Mouse (Mus musculus) embryonic facial prominence, embryonic 12.5 days (tissue): ENCODE measurements at regions not wholly inside any gene's neighbourhood (a gene's known extent, or its start where the extent isn't known, plus 50 kb on each side); places are given as distances from the start of the nearest gene placed in this dataset.

Experiments
- ATAC-seq: fragments of 200-750 bp; cut with Nextera tagmentation; 2 replicates; pipeline ENCODE4 v1.8.0; 2017; ENCODE audit not compliant: insufficient number of reproducible peaks, insufficient read depth, low FRiP score, low TSS enrichment
- H3K27ac ChIP-seq: fragments of 300-500 bp; sonication (generic); 2 replicates; pipeline ENCODE4 v1.5.1; 2016; ENCODE audit warnings: mild to moderate bottlenecking
- H3K27me3 ChIP-seq: fragments of 300-500 bp; sonication (generic); 2 replicates; pipeline ENCODE4 v1.6.1; 2016; ENCODE audit warnings: mild to moderate bottlenecking, moderate library complexity
- H3K36me3 ChIP-seq: fragments of 300-500 bp; sonication (generic); 2 replicates; pipeline ENCODE4 v1.6.1; 2016; ENCODE audit warnings: mild to moderate bottlenecking
- H3K4me1 ChIP-seq: fragments of 300-500 bp; sonication (generic); 2 replicates; pipeline ENCODE4 v1.6.1; 2016
- H3K4me2 ChIP-seq: fragments of 300-500 bp; sonication (generic); replicated peaks from 2 replicates; pipeline ENCODE4 v1.6.1; 2016; ENCODE audit warnings: mild to moderate bottlenecking, moderate library complexity
- H3K4me3 ChIP-seq: fragments of 300-500 bp; sonication (generic); 2 replicates; pipeline ENCODE4 v1.5.1; 2016; ENCODE audit warnings: mild to moderate bottlenecking
- H3K9ac ChIP-seq: fragments of 300-500 bp; sonication (generic); 2 replicates; pipeline ENCODE4 v1.6.1; 2016; ENCODE audit warnings: mild to moderate bottlenecking, moderate library complexity
- H3K9me3 ChIP-seq: fragments of 300-500 bp; sonication (generic); 2 replicates; pipeline ENCODE4 v1.6.1; 2016; ENCODE audit warnings: mild to moderate bottlenecking, moderate library complexity
- WGBS: fragments of 180-500 bp; shearing (Covaris S2); methylation state at CpG from one replicate; pipeline ENCODE4 v1.1.7; 2016; 5-methylcytosine and 5-hydroxymethylcytosine counted together

GRCm38 (mm10) chr13:119277308-119277948 is 151.0 kb upstream of the Paip1 start:
- no peaks in the 10 kb centered on the region for H3K36me3 ChIP-seq
- H3K4me1 ChIP-seq = no peaks in the 10 kb centered on the region
- no peak overlapping the region for H3K4me2 ChIP-seq
- H3K27ac ChIP-seq = no peak overlapping the region
- H3K4me3 ChIP-seq = no peak overlapping the region
- H3K9ac ChIP-seq = no peak overlapping the region
- 69% methylated on average over 13 of the region's 13 CpGs for WGBS
- no peak for ATAC-seq
- H3K9me3 ChIP-seq = no peaks in the 10 kb centered on the region
- H3K27me3 ChIP-seq = no peaks in the 10 kb centered on the region

DNA sequence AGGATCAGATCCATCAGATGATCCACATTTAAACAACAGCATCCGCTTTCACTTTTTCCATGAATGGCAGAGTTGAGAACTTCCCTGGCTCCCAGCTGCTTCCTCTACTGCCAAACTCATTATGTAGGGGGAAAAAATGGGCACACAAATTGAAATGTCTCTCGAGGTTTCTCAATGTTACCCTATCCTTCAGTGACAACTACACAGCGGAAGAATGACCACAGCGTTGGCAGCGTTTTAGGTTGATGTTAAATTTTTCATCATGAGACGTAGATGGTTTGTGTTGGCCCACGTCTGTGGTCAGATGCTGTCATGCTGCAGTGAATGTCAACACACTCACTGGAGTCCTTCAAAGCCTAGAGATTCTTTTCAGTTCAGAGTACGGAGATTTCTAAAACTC is 149.0 kb upstream of the Paip1 start:
- Histone ChIP-seq H3K36me3 (no peaks in the 10 kb centered on the region), H3K27ac (no peak overlapping the region), H3K27me3 (no peaks in the 10 kb centered on the region), H3K4me3 (no peak overlapping the region), H3K9me3 (no peaks in the 10 kb centered on the region), H3K4me2 (no peak overlapping the region), H3K9ac (no peak overlapping the region), H3K4me1 (no peaks in the 10 kb centered on the region)
- no peak for ATAC-seq
- 85% methylated on average over 8 of the region's 8 CpGs for WGBS

- H3K9me3 ChIP-seq = no peaks in the 10 kb centered on the region
- H3K4me3 ChIP-seq = no peak overlapping the region
- no peak overlapping the region for H3K27ac ChIP-seq
- WGBS = 58% methylated on average over 5 of the region's 5 CpGs
- H3K4me2 ChIP-seq = no peak overlapping the region
- H3K36me3 ChIP-seq = no peaks in the 10 kb centered on the region
- H3K27me3 ChIP-seq = no peaks in the 10 kb centered on the region
- no peak for ATAC-seq
- no peak overlapping the region for H3K9ac ChIP-seq
- H3K4me1 ChIP-seq = no peaks in the 10 kb centered on the region
These were observed 147.8 kb upstream of the Paip1 start for GRCm38 (mm10) chr13:119280622-119281021.

DNA sequence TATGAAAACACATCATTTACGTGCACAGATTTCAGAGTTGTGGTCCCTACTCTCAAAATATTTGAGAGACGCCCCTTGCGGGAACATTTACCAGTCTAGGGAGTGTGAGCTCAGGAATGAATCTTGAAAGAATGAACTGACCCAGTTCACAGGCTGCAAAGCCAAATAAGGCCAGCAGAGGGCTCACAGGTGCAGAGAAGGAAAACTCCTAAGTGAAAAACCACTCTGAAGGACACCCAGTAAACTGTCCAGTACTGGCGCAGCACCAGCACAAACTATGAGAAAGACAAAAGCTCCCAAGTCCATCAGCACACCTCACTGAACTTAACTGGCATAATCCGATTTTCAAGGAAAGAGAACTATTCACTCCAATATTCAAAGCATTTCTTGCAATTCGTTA is 145.0 kb upstream of the Paip1 start:
- Histone ChIP-seq H3K4me3 (no peak overlapping the region), H3K27ac (no peak overlapping the region), H3K27me3 (no peaks in the 10 kb centered on the region), H3K4me2 (no peak overlapping the region), H3K9me3 (no peaks in the 10 kb centered on the region), H3K9ac (no peak overlapping the region), H3K36me3 (no peaks in the 10 kb centered on the region), H3K4me1 (no peaks in the 10 kb centered on the region)
- ATAC-seq = no peak
- WGBS = 54% methylated on average over 6 of the region's 6 CpGs

- WGBS = 78% methylated on average over 1 of the region's 1 CpGs
These were observed 119.2 kb upstream of the Paip1 start for GRCm38 (mm10) chr13:119309238-119309637.

DNA sequence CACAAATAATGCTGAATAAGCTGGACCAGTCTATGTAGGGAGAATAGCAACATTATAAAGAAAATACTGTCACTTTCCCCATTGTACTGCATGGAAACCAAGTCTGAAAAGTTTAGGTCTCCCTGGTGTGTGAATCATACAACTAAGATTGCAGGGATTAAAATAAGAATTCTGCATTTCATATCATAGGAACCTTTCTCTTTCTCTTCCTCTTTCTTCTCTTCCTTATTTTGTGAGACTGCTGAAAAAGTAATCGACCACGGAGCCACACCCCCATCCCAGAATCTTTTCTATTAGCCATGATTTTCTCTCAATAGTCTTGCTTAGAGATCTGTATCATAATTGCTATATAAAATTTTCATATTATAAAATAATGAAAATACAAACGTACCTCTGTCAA is 118.4 kb upstream of the Paip1 start:
- no peaks in the 10 kb centered on the region for H3K27me3 ChIP-seq
- ATAC-seq = no peak
- no peak overlapping the region for H3K4me3 ChIP-seq
- H3K4me1 ChIP-seq = no peaks in the 10 kb centered on the region
- H3K9ac ChIP-seq = no peak overlapping the region
- no peak overlapping the region for H3K27ac ChIP-seq
- WGBS = 84% methylated on average over 3 of the region's 3 CpGs
- no peaks in the 10 kb centered on the region for H3K9me3 ChIP-seq
- no peaks in the 10 kb centered on the region for H3K36me3 ChIP-seq
- no peak overlapping the region for H3K4me2 ChIP-seq

More at GRCm38 (mm10) chr13:119309238-119309637, 119.2 kb upstream of the Paip1 start:
- H3K4me2 ChIP-seq = no peak overlapping the region
- H3K4me3 ChIP-seq = no peak overlapping the region
- no peaks in the 10 kb centered on the region for H3K9me3 ChIP-seq
- H3K27me3 ChIP-seq = no peaks in the 10 kb centered on the region
- H3K27ac ChIP-seq = no peak overlapping the region
- H3K9ac ChIP-seq = no peak overlapping the region
- no peaks in the 10 kb centered on the region for H3K4me1 ChIP-seq
- no peaks in the 10 kb centered on the region for H3K36me3 ChIP-seq
- no peak for ATAC-seq

DNA sequence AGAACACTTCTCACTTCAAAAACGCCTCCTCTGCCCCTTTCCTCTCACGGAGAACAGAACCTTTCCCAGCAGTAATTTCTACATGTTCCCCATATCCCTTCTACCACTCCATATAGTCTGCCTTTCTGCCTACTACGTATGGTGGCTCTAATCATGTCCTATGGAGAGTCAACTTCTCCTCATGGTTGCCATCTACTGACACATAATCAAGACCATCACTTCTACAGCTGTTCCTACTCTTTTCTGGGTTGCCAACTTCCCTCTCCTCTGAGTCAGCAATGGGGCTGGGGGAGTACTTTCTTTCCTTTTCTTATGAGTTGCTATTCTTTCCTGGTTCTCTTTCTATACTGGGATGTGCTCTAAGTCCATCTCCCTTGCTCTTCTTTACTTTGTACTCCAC is 114.0 kb upstream of the Paip1 start:
- no peak overlapping the region for H3K4me3 ChIP-seq
- 82% methylated on average over 3 of the region's 3 CpGs for WGBS

DNA sequence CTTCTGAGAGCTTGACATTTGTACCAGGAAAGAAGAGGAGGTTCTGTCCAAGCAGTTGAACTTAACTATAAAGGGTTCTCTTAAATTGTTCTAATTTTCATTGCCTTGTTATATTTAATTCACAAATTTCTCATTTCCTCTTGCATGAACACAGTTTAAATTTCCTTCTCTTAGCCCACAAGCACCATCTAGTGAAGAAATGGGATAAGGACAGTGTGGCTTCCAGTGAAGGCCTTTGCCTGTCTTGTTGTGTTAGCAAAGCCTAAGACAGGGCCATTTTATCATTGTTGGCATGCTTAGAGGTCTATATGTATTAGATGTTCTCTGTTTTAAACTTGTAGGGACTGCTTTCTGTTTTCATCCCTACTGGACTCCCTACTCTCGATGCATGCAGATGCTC is 110.0 kb upstream of the Paip1 start:
- Histone ChIP-seq H3K4me2 (no peak overlapping the region), H3K27ac (no peak overlapping the region), H3K27me3 (no peaks in the 10 kb centered on the region), H3K9me3 (no peaks in the 10 kb centered on the region), H3K36me3 (no peaks in the 10 kb centered on the region), H3K9ac (no peak overlapping the region), H3K4me3 (no peak overlapping the region), H3K4me1 (no peaks in the 10 kb centered on the region)
- no peak for ATAC-seq
- 91% methylated on average over 1 of the region's 1 CpGs for WGBS

More for the DNA sequence above, 114.0 kb upstream of the Paip1 start:
- Histone ChIP-seq H3K27me3 (no peaks in the 10 kb centered on the region), H3K9ac (no peak overlapping the region), H3K27ac (no peak overlapping the region), H3K4me2 (no peak overlapping the region), H3K36me3 (no peaks in the 10 kb centered on the region), H3K4me1 (no peaks in the 10 kb centered on the region), H3K9me3 (no peaks in the 10 kb centered on the region)
- ATAC-seq = no peak

DNA sequence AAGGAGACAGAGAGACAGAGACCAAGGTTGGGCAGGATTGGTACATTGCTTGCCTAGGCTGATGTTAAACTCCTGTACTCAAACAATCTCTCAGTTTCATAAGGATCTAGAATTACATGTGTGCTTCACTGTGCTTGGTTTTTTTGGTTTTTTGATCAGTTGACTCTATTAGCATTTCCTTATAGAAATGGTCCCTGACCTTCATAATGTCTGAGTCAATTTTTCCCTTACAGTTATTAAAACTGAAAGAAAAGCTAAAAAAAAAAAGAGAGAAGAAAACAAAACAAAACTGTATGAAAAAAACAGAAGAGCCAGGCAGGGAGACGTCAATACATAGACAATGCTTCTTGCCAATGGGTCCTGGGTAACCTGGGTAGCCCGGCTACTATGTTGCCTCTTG is 102.9 kb upstream of the Paip1 start:
- WGBS = 85% methylated on average over 2 of the region's 2 CpGs
- no peak for ATAC-seq

GRCm38 (mm10) chr13:119326877-119327625 is 101.3 kb upstream of the Paip1 start:
- H3K27me3 ChIP-seq = no peaks in the 10 kb centered on the region
- no peaks in the 10 kb centered on the region for H3K9me3 ChIP-seq
- no peaks in the 10 kb centered on the region for H3K4me1 ChIP-seq
- no peak overlapping the region for H3K27ac ChIP-seq
- H3K4me2 ChIP-seq = no peak overlapping the region
- no peak overlapping the region for H3K4me3 ChIP-seq
- ATAC-seq = no peak
- no peaks in the 10 kb centered on the region for H3K36me3 ChIP-seq
- 68% methylated on average over 5 of the region's 5 CpGs for WGBS
- H3K9ac ChIP-seq = no peak overlapping the region

More for the DNA sequence above, 102.9 kb upstream of the Paip1 start:
- Histone ChIP-seq H3K4me3 (no peak overlapping the region), H3K9me3 (no peaks in the 10 kb centered on the region), H3K4me2 (no peak overlapping the region), H3K4me1 (no peaks in the 10 kb centered on the region), H3K27ac (no peak overlapping the region), H3K27me3 (no peaks in the 10 kb centered on the region), H3K9ac (no peak overlapping the region), H3K36me3 (no peaks in the 10 kb centered on the region)

DNA sequence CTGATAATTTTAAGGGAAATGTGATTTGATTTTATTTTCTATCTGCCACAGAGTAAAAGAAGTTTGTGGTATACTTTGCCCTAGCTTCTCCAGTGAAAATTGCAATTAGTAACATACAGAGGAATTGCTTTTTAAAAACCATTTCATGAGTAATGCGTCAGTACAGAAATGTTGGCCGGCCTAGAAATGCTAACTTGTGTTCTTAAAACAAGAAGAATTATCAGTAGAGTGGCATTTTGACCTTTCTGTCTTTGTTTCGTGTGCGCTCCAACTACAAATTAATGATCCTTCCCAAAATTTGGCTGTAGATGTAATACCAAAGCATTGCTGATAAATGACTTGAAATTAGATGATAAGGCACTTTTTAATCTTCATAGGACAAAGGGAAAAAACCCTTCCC is 99.7 kb upstream of the Paip1 start:
- Histone ChIP-seq H3K27ac (no peak overlapping the region), H3K36me3 (no peaks in the 10 kb centered on the region), H3K9ac (no peak overlapping the region), H3K4me3 (no peak overlapping the region), H3K4me2 (no peak overlapping the region), H3K27me3 (no peaks in the 10 kb centered on the region), H3K9me3 (no peaks in the 10 kb centered on the region), H3K4me1 (no peaks in the 10 kb centered on the region)
- ATAC-seq = no peak
- 90% methylated on average over 4 of the region's 4 CpGs for WGBS

GRCm38 (mm10) chr13:119331815-119332214 is 96.6 kb upstream of the Paip1 start:
- no peaks in the 10 kb centered on the region for H3K9me3 ChIP-seq
- H3K4me1 ChIP-seq = no peaks in the 10 kb centered on the region
- H3K27ac ChIP-seq = no peak overlapping the region
- H3K9ac ChIP-seq = no peak overlapping the region
- no peak for ATAC-seq
- peaks cover 11% of the 10 kb centered on the region for H3K36me3 ChIP-seq
- no peak overlapping the region for H3K4me3 ChIP-seq
- H3K27me3 ChIP-seq = no peaks in the 10 kb centered on the region
- no peak overlapping the region for H3K4me2 ChIP-seq
- WGBS = 93% methylated on average over 3 of the region's 3 CpGs
